Mouse (Mus musculus): ENCODE data around the gene Wasf2. TPM values are rescaled to one million over a fixed set of nuclear protein-coding genes. Genes with fewer than 3 reads are reported as not detected.

Gene Wasf2
- total RNA-seq, 4 experiments from 2014 or later, result 35.7 to 48.2 (median 46.7) TPM

GRCm38 (mm10) chr4:133121974-133122637, 8.2 kb upstream of the Wasf2 start:
- DNase-seq (ENCODE audit: low spot score in 2 of 2), result no peak

- no peak for DNase-seq (ENCODE audit: low spot score in 2 of 2)
Observed at GRCm38 (mm10) chr4:133127079-133127478, 3.2 kb upstream of the Wasf2 start.

- DNase-seq (ENCODE audit: low spot score in 2 of 2), result no peak
Observed at GRCm38 (mm10) chr4:133127894-133128293, 2.4 kb upstream of the Wasf2 start.

- DNase-seq (ENCODE audit: low spot score in 2 of 2), result no peak
Observed at GRCm38 (mm10) chr4:133129391-133129790, 914 bp upstream of the Wasf2 start.

GRCm38 (mm10) chr4:133130890-133131741, 811 bp downstream of the Wasf2 start:
- DNase-seq (ENCODE audit: low spot score in 2 of 2), result no peak

GRCm38 (mm10) chr4:133132027-133132426, 1.7 kb downstream of the Wasf2 start:
- DNase-seq (ENCODE audit: low spot score in 2 of 2), result no peak

GRCm38 (mm10) chr4:133136946-133137345, 6.6 kb downstream of the Wasf2 start:
- no peak for DNase-seq (ENCODE audit: low spot score in 2 of 2)

- no peak for DNase-seq (ENCODE audit: low spot score in 2 of 2)
Observed at GRCm38 (mm10) chr4:133138971-133139370, 8.7 kb downstream of the Wasf2 start.

- DNase-seq (ENCODE audit: low spot score in 2 of 2), result no peak
Observed at GRCm38 (mm10) chr4:133155006-133155405, 24.7 kb downstream of the Wasf2 start.

- DNase-seq (ENCODE audit: low spot score in 2 of 2), result no peak
Observed at GRCm38 (mm10) chr4:133155726-133156125, 25.4 kb downstream of the Wasf2 start.

GRCm38 (mm10) chr4:133156422-133156821, 26.1 kb downstream of the Wasf2 start:
- no peak for DNase-seq (ENCODE audit: low spot score in 2 of 2)

GRCm38 (mm10) chr4:133156831-133157230, 26.5 kb downstream of the Wasf2 start:
- DNase-seq (ENCODE audit: low spot score in 2 of 2), result no peak

- no peak for DNase-seq (ENCODE audit: low spot score in 2 of 2)
Observed at GRCm38 (mm10) chr4:133159127-133159526, 28.8 kb downstream of the Wasf2 start.

- no peak for DNase-seq (ENCODE audit: low spot score in 2 of 2)
Observed at GRCm38 (mm10) chr4:133159646-133160045, 29.3 kb downstream of the Wasf2 start.

- no peak for DNase-seq (ENCODE audit: low spot score in 2 of 2)
Observed at GRCm38 (mm10) chr4:133160211-133160610, 29.9 kb downstream of the Wasf2 start.

- no peak for DNase-seq (ENCODE audit: low spot score in 2 of 2)
Observed at GRCm38 (mm10) chr4:133160821-133161220, 30.5 kb downstream of the Wasf2 start.

- no peak for DNase-seq (ENCODE audit: low spot score in 2 of 2)
Observed at GRCm38 (mm10) chr4:133162196-133162595, 31.9 kb downstream of the Wasf2 start.

GRCm38 (mm10) chr4:133166773-133167172, 36.5 kb downstream of the Wasf2 start:
- DNase-seq (ENCODE audit: low spot score in 2 of 2), result no peak

GRCm38 (mm10) chr4:133169237-133170055, 39.1 kb downstream of the Wasf2 start:
- no peak for DNase-seq (ENCODE audit: low spot score in 2 of 2)

GRCm38 (mm10) chr4:133170056-133170524, 39.8 kb downstream of the Wasf2 start:
- DNase-seq (ENCODE audit: low spot score in 2 of 2), result no peak

GRCm38 (mm10) chr4:133170616-133171015, 40.3 kb downstream of the Wasf2 start:
- DNase-seq (ENCODE audit: low spot score in 2 of 2), result no peak

- no peak for DNase-seq (ENCODE audit: low spot score in 2 of 2)
Observed at GRCm38 (mm10) chr4:133172451-133172850, 42.1 kb downstream of the Wasf2 start.
